Mouse (Mus musculus) midbrain, embryonic 13.5 days (tissue): ENCODE data around the gene Maf. TPM values are rescaled to one million over a fixed set of nuclear protein-coding genes. Genes with fewer than 3 reads are reported as not detected.

Experiments
- ATAC-seq: fragments of 200-750 bp; cut with Nextera tagmentation; 2 replicates; pipeline ENCODE4 v1.8.0; 2017; ENCODE audit warnings: mild to moderate bottlenecking, moderate TSS enrichment, moderate library complexity
- H3K27ac ChIP-seq: fragments of 300-500 bp; sonication (generic); 2 replicates; pipeline ENCODE4 v1.5.1; 2015; ENCODE audit warnings: inconsistent platforms, mild to moderate bottlenecking, moderate library complexity
- H3K27me3 ChIP-seq: fragments of 300-500 bp; sonication (generic); 2 replicates; pipeline ENCODE4 v1.6.1; 2015; ENCODE audit warnings: mild to moderate bottlenecking, inconsistent platforms
- H3K36me3 ChIP-seq: fragments of 300-500 bp; sonication (generic); 2 replicates; pipeline ENCODE4 v1.6.1; 2015; ENCODE audit warnings: mild to moderate bottlenecking, inconsistent platforms
- H3K4me1 ChIP-seq: fragments of 300-500 bp; sonication (generic); replicated peaks from 2 replicates; pipeline ENCODE4 v1.6.1; 2015; ENCODE audit warnings: inconsistent platforms
- H3K4me2 ChIP-seq: fragments of 300-500 bp; sonication (generic); replicated peaks from 2 replicates; pipeline ENCODE4 v1.6.1; 2015; ENCODE audit warnings: moderate library complexity, mild to moderate bottlenecking, inconsistent platforms
- H3K4me3 ChIP-seq: fragments of 300-500 bp; sonication (generic); replicated peaks from 2 replicates; pipeline ENCODE4 v1.5.1; 2015; ENCODE audit warnings: mild to moderate bottlenecking, inconsistent platforms
- H3K9ac ChIP-seq: fragments of 300-500 bp; sonication (generic); replicated peaks from 2 replicates; pipeline ENCODE4 v1.6.1; 2015; ENCODE audit warnings: mild to moderate bottlenecking, inconsistent platforms
- H3K9me3 ChIP-seq: fragments of 300-500 bp; sonication (generic); 2 replicates; pipeline ENCODE4 v1.6.1; 2016; ENCODE audit warnings: mild to moderate bottlenecking, inconsistent platforms
- whole genome bisulfite sequencing: fragments of 180-500 bp; shearing (Covaris S2); methylation state at CpG from one replicate; pipeline ENCODE4 v1.1.7; 2015; 5-methylcytosine and 5-hydroxymethylcytosine counted together
- polyA plus RNA-seq: library from polyadenylated mRNA; unstranded; fragments of >200 nt; fragmentation: Nextera tagmentation; extraction: Ambion mirVana; gene quantifications from 2 replicates; pipeline ENCODE4 v1.2.1, GENCODE M21; 2015

The Maf gene
- polyA plus RNA-seq, 1 experiment from 2014 or later: 5.6 TPM

DNA sequence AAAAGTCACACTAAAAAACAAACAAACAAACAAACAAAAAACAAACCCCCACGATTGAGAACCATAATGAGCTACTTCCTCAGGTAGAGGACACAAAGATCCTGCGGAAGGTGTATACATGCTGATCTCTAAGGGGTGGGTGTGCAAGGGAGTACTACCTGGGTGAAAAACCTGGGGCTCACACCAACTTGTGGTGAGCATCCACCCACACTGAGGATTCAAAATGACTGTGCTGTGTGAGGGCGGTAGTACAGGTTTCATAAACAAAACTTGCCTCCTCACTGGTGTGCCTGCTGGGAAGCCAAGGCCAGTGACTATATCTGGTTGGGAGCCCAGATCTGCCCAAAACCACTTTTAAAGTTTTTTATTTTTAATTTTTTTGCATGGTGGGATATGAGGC lies 19.2 kb upstream of the Maf start:
- 92% methylated on average over 3 of the region's 3 CpGs for WGBS
- H3K4me1 ChIP-seq: no peaks in the 10 kb centered on the region
- H3K9ac ChIP-seq: no peak overlapping the region
- H3K4me2 ChIP-seq: no peak overlapping the region
- no peaks in the 10 kb centered on the region for H3K27me3 ChIP-seq
- H3K27ac ChIP-seq: no peak overlapping the region
- no peak for ATAC-seq
- no peaks in the 10 kb centered on the region for H3K9me3 ChIP-seq
- no peak overlapping the region for H3K4me3 ChIP-seq
- no peaks in the 10 kb centered on the region for H3K36me3 ChIP-seq

DNA sequence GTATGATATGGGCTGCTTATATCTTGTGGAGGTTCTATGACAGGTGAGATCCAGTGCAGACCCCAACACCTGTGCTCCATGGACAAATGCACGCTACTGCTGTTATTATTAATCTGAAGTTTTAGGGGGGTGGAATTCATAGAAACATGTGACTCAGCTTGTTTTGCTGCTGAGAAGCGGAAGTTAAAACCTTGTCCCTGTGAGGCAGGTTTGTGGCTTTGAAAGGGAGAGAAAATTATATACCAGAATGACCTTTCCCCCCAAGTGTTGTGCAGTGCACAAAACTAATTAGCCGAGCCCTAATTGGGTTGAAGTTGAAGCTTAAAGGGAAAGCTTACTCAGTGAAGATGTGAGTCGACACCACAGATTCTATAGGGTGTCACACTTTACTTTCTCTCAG lies 18.6 kb upstream of the Maf start:
- H3K4me2 ChIP-seq: no peak overlapping the region
- H3K36me3 ChIP-seq: no peaks in the 10 kb centered on the region
- no peaks in the 10 kb centered on the region for H3K9me3 ChIP-seq
- H3K27me3 ChIP-seq: no peaks in the 10 kb centered on the region
- no peaks in the 10 kb centered on the region for H3K4me1 ChIP-seq
- H3K4me3 ChIP-seq: no peak overlapping the region
- no peak overlapping the region for H3K9ac ChIP-seq
- 83% methylated on average over 4 of the region's 4 CpGs for WGBS
- no peak for ATAC-seq
- no peak overlapping the region for H3K27ac ChIP-seq

DNA sequence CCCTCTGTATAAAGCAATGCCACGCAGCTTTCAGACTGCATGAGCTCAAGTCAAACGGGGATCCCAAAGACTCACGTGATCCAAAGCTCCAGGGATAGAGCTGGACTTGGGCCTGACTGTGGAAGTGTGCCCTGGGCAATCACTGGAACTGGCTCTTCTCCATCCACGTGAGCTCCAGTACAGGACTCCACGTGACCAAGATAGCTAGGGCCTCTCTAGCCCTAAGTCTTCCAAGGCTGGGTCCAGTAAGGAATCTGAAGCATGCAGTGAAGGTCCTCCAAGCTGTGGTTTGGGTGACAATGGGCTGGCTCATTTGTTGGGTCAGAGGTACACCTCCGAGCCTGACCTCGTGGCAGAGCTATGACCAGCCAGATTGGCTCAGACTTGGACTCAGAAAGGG lies 11.5 kb upstream of the Maf start:
- Histone ChIP-seq H3K36me3 (no peaks in the 10 kb centered on the region), H3K27ac (no peak overlapping the region), H3K4me3 (no peak overlapping the region), H3K4me1 (0 out of 2 replicates have a peak, but pooled peaks cover 6% of the 10 kb centered on the region), H3K4me2 (no peak overlapping the region), H3K27me3 (peaks cover 16% of the 10 kb centered on the region; the same call in 1 of the 2 replicates), H3K9ac (no peak overlapping the region), H3K9me3 (no peaks in the 10 kb centered on the region)
- no peak for ATAC-seq
- 84% methylated on average over 7 of the region's 7 CpGs for WGBS

DNA sequence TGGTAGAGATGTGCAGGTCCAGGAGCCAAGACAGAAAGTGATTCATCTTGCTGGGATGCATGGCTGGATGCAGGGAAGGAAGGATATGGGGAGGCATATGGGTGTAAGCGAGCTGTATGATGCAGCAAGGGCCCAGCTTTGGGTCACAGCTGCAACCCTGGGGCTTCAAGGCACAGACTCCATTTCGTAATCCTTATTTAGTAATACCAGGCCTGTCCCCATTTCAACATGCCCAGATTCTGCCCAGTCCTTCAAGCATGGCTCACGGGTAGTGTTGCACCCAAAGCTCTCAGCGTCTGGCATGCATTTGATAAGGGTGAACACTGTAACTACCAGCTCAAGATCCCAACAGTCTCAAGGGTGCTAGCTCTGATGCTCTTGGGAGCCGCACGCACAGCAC lies 11.0 kb upstream of the Maf start:
- H3K4me1 ChIP-seq: 0 out of 2 replicates have a peak, but pooled peaks cover 8% of the 10 kb centered on the region
- no peak overlapping the region for H3K27ac ChIP-seq
- H3K9me3 ChIP-seq: no peaks in the 10 kb centered on the region
- no peak overlapping the region for H3K9ac ChIP-seq
- no peak overlapping the region for H3K4me2 ChIP-seq
- H3K27me3 ChIP-seq: peaks cover 17% of the 10 kb centered on the region; the same call in 1 of the 2 replicates
- WGBS: 95% methylated on average over 6 of the region's 6 CpGs
- no peak for ATAC-seq
- H3K4me3 ChIP-seq: no peak overlapping the region
- no peaks in the 10 kb centered on the region for H3K36me3 ChIP-seq

DNA sequence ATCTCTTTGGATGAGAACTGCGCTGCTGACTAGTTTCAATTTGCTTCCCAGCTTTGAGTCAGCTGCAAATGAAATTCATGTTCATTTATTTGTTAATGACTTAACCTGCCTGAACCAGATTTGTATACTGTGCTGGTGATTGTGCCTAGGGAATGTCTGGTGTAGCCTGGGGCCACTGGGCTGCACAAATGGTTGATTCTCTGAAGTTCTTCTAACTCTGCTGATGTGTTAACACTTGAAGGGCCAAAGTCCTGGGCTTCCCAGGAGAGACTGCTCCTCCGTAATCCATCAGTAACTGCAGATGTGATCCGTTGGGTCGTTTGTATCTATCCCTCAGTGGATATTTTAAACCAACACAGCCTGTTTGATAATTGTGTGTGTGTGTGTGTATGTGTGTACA lies 7.7 kb upstream of the Maf start:
- H3K9ac ChIP-seq: no peak overlapping the region
- H3K27me3 ChIP-seq: peaks cover 37% of the 10 kb centered on the region
- H3K36me3 ChIP-seq: no peaks in the 10 kb centered on the region
- H3K9me3 ChIP-seq: no peaks in the 10 kb centered on the region
- no peak overlapping the region for H3K27ac ChIP-seq
- H3K4me3 ChIP-seq: no peak overlapping the region
- no peak for ATAC-seq
- WGBS: 71% methylated on average over 4 of the region's 4 CpGs
- H3K4me2 ChIP-seq: no peak overlapping the region
- 0 out of 2 replicates have a peak, but pooled peaks cover 19% of the 10 kb centered on the region for H3K4me1 ChIP-seq

DNA sequence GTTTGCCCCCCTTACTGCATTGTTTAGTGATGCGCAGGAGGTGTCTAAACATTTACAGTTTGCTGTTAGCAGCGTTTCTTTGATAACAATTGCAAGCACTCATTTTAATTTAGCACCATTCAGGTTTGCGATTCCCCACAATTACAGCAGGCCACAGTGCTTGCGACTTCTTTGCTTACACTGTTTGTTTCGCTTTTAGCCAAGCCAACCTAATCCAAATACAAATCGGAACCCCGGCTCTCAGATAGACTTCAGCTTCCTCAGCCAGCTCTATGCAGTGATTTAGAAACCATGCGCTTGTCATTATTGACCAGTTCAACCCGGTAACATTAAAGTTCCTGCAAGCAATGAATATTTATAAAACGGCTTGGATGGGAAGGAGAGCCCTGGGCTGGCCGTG lies 3.5 kb upstream of the Maf start:
- peaks cover 41% of the 10 kb centered on the region for H3K4me1 ChIP-seq
- H3K9me3 ChIP-seq: no peaks in the 10 kb centered on the region
- no peaks in the 10 kb centered on the region for H3K36me3 ChIP-seq
- no peak for ATAC-seq
- no peak overlapping the region for H3K9ac ChIP-seq
- no peak overlapping the region for H3K4me2 ChIP-seq
- WGBS: 59% methylated on average over 11 of the region's 11 CpGs
- no peak overlapping the region for H3K27ac ChIP-seq
- peaks cover 32% of the 10 kb centered on the region for H3K27me3 ChIP-seq
- no peak overlapping the region for H3K4me3 ChIP-seq

DNA sequence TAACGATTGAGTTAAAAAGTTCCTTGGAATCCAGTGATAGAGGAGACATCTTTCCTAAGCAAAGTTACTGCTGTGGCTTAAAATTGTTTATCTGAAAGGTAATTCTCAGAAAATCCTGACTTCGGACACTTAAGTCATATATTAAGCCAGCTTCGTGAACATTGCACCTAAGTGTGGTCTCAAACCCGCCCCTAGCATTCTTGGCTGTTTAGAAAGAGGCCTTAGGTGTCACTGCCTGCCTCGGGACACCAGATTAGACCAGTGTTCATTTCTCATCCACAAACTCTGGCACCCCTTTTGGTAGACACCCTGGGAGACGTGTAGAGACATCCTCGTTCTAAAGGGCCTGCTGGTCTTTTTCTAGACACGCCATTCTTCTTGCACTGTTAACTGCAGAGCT lies 2.3 kb upstream of the Maf start:
- H3K36me3 ChIP-seq: no peaks in the 10 kb centered on the region
- H3K9me3 ChIP-seq: no peaks in the 10 kb centered on the region
- no peak overlapping the region for H3K9ac ChIP-seq
- WGBS: 75% methylated on average over 8 of the region's 8 CpGs
- peaks cover 44% of the 10 kb centered on the region for H3K4me1 ChIP-seq
- no peak for ATAC-seq
- H3K27ac ChIP-seq: no peak overlapping the region
- H3K27me3 ChIP-seq: peaks cover 37% of the 10 kb centered on the region
- H3K4me3 ChIP-seq: no peak overlapping the region
- no peak overlapping the region for H3K4me2 ChIP-seq

DNA sequence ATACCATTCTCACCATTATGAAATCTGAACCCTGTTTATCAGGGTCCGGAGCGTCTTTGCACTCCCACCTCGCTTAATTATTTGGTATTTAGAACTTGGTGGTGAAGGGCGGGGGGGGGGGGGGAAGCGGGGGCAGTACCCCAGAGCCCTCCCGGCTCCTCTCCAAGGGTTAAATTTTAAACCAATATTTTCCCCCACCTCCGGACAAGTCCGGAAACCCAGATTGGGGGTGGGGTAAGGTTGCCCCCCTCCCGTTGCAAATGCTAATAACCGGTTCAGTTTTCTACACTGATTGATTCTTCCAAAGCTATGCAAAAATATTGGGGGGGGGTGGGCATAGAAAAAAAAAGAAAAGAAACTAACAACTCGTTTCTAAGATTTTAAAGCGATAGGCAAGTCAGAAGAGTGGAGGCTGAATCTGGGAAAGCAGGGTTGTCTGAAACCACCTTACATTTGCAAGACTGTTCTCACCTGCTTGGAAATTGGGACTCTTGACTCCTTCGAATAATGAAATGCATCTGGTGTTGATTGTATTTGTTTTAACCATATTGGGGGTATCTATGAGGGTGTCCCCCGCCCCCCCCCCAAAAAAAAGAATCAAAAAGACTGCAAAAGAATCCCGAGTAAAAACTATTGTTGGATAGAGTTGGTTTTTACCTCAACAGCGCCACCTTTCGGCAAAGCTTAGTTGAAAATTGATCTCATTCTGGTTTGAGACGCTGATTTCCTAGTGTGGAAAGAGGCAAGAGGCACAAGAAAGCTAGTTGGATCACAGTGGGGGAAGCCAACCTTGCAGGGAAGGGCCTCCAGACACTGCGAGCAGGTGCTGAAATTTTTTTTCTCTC lies 1.6 kb upstream of the Maf start:
- Histone ChIP-seq H3K4me3 (peak overlapping the region; percentile 66), H3K9me3 (no peaks in the 10 kb centered on the region), H3K36me3 (no peaks in the 10 kb centered on the region), H3K4me2 (peak overlapping the region; percentile 81), H3K4me1 (peaks cover 41% of the 10 kb centered on the region), H3K27me3 (peaks cover 40% of the 10 kb centered on the region), H3K27ac (no peak overlapping the region), H3K9ac (no peak overlapping the region)
- ATAC-seq: no peak
- 1% methylated on average over 19 of the region's 19 CpGs for WGBS

DNA sequence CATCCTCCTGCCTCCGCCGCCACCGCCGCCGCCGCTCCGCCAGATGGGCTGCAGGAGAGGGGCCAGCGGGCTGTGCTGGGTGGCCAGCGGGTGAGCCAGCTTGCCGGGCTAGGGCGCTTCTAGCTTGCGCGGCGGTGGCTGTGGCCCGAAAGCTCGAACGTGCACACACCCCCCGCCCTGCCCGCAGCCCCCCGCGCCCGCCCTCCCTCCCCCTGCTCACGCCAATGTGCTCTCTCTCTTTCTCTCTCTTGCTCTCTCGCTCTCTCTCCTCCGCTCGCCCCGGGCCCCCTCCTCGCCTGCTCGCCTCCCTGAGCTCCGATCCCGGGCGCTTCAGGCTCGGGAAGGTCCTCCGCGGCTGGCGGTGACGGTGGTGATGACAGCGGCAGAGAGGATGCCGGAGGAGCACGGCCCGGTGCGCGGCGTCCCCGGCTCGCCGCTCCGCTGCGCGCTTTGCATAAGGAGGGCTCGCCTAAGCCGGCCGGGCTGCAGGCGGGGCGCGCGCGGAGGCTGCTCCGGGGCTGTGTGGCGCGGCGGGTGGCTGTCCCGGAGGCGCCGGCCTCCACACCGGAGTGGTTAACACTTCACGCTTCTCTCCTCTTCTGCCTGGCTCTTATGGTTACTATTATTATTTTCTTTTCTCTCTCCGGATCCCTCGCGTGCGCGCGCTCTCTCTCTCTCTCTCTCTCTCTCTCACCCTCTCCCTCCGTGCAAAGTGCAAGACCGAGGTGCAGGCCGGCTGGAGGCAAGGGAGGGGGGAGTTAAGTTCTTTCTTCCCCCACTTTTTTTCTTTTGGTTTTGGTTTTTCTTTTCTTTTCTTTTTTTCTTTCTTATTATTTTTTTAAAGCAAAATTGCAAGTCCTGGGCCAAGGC lies 498 bp downstream of the Maf start:
- H3K9ac ChIP-seq: peak overlapping the region; percentile 73
- peaks cover 31% of the 10 kb centered on the region for H3K27me3 ChIP-seq
- peak overlapping the region; percentile 66 for H3K4me3 ChIP-seq
- peak overlapping the region; percentile 87 for H3K27ac ChIP-seq
- peaks cover 31% of the 10 kb centered on the region for H3K4me1 ChIP-seq
- no peaks in the 10 kb centered on the region for H3K36me3 ChIP-seq
- H3K4me2 ChIP-seq: peak overlapping the region; percentile 81
- H3K9me3 ChIP-seq: no peaks in the 10 kb centered on the region
- under 1% methylated on average over 67 of the region's 76 CpGs for WGBS
- ATAC-seq: peak; percentile 92

DNA sequence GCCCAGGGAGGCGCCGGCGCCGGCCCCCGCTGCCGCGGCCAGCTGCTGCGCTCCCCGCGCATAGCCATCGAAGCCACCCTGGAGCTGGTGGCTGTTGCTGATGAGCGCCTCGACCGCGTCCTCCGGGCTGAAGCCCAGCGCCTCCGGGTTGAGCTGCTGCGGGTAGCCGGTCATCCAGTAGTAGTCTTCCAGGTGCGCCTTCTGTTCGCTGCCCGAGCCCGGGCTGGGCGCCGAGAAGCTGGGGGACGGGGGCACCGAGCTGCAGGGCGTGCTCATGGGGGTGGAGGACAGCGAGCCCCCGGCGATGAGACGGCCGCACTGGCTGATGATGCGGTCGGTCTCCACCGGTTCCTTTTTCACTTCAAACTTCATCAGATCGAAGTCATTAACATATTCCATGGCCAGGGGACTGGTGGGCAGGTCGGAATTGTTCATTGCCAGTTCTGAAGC lies 1.2 kb downstream of the Maf start:
- Histone ChIP-seq H3K4me2 (peak overlapping the region; percentile 81), H3K4me3 (peak overlapping the region; percentile 66), H3K27me3 (peaks cover 33% of the 10 kb centered on the region), H3K4me1 (peaks cover 27% of the 10 kb centered on the region), H3K36me3 (no peaks in the 10 kb centered on the region), H3K9ac (peak overlapping the region; percentile 73), H3K9me3 (no peaks in the 10 kb centered on the region), H3K27ac (peak overlapping the region; percentile 87)
- ATAC-seq: peak; percentile 41
- under 1% methylated on average over 39 of the region's 39 CpGs for WGBS

DNA sequence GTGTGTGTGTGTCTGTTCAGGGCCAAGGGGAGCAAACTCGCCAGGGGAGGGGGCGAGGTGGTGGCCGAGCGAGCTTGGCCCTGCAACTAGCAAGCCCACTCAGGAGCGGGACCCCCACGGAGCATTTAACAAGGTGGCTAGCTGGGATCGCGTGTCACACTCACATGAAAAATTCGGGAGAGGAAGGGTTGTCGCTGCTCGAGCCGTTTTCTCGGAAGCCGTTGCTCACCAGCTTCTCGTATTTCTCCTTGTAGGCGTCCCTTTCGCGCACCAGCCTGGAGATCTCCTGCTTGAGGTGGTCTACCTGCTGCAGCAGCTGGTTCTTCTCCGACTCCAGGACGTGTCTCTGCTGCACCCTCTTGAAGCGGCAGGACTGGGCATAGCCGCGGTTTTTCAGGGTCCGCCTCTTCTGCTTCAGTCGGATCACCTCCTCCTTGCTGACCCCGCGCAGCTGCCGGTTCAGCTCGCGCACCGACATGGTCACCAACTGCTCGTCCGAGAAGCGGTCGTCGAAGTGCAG lies 1.9 kb downstream of the Maf start:
- no peak for ATAC-seq
- H3K36me3 ChIP-seq: no peaks in the 10 kb centered on the region
- H3K4me2 ChIP-seq: peak overlapping the region; percentile 81
- WGBS: under 1% methylated on average over 34 of the region's 36 CpGs
- H3K27ac ChIP-seq: peak overlapping the region; percentile 87
- H3K9me3 ChIP-seq: no peaks in the 10 kb centered on the region
- peak overlapping the region; percentile 66 for H3K4me3 ChIP-seq
- H3K4me1 ChIP-seq: peaks cover 27% of the 10 kb centered on the region
- peaks cover 32% of the 10 kb centered on the region for H3K27me3 ChIP-seq
- H3K9ac ChIP-seq: peak overlapping the region; percentile 73

DNA sequence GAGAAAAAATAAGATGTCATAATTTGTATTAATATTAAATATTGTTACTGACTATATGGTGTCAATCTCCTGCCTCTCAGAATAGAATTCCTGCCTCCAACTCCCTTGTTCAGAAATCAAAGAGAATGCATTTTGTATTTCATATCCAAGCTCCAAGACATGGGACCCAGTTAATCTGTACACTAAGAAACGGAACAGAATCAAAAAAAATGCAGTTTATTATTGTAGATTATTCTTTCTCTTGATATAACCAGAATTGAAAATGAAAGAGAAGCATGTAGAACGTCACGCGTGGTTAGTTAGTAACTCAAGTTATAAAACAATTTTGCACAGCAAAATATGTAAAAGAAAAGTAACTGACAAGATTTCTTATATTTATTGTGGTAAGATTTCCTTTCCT lies 4.5 kb downstream of the Maf start:
- peaks cover 16% of the 10 kb centered on the region for H3K4me1 ChIP-seq
- H3K27ac ChIP-seq: no peak overlapping the region
- no peak for ATAC-seq
- H3K9me3 ChIP-seq: no peaks in the 10 kb centered on the region
- no peak overlapping the region; the same call in 1 of the 2 replicates for H3K4me2 ChIP-seq
- H3K27me3 ChIP-seq: peaks cover 32% of the 10 kb centered on the region
- H3K4me3 ChIP-seq: no peak overlapping the region
- H3K36me3 ChIP-seq: no peaks in the 10 kb centered on the region
- no peak overlapping the region for H3K9ac ChIP-seq
- 82% methylated on average over 4 of the region's 4 CpGs for WGBS
